Mouse (Mus musculus) midbrain, embryonic 14.5 days (tissue): ENCODE results near the gene Dolpp1. TPM values are rescaled to one million over a fixed set of nuclear protein-coding genes. Genes with fewer than 3 reads are reported as not detected.

Experiments used
- ATAC-seq: fragments of 200-750 bp; cut with Nextera tagmentation; 2 replicates; pipeline ENCODE4 v1.8.0; 2017; ENCODE audit warnings: moderate number of reproducible peaks, moderate library complexity; ENCODE audit not compliant: low FRiP score, low TSS enrichment
- DNase-seq: peaks from one replicate; pipeline ENCODE4 v3.0.0-alpha.2; 2015
- H3K27ac ChIP-seq: fragments of 300-500 bp; sonication (generic); replicated peaks from 2 replicates; pipeline ENCODE4 v1.5.1; 2014; ENCODE audit warnings: mild to moderate bottlenecking, low read depth, low read length, moderate library complexity
- H3K27me3 ChIP-seq: fragments of 300-500 bp; sonication (generic); 2 replicates; pipeline ENCODE4 v1.6.1; 2014; ENCODE audit warnings: low read length, control low read depth, mixed read lengths; ENCODE audit not compliant: control insufficient read depth, insufficient read depth
- H3K36me3 ChIP-seq: fragments of 300-500 bp; sonication (generic); 2 replicates; pipeline ENCODE4 v1.6.1; 2014; ENCODE audit warnings: low read length, control low read depth; ENCODE audit not compliant: control insufficient read depth, insufficient read depth
- H3K4me1 ChIP-seq: fragments of 300-500 bp; sonication (generic); 2 replicates; pipeline ENCODE4 v1.6.1; 2014; ENCODE audit warnings: mild to moderate bottlenecking, antibody characterized with exemption, low read length, control low read depth; ENCODE audit not compliant: control insufficient read depth, insufficient read depth
- H3K4me2 ChIP-seq: fragments of 300-500 bp; sonication (generic); 2 replicates; pipeline ENCODE4 v1.6.1; 2014; ENCODE audit warnings: mild to moderate bottlenecking, low read length, moderate library complexity
- H3K4me3 ChIP-seq: fragments of 300-500 bp; sonication (generic); replicated peaks from 2 replicates; pipeline ENCODE4 v1.5.1; 2014; ENCODE audit warnings: low read depth, low read length
- H3K9ac ChIP-seq: fragments of 300-500 bp; sonication (generic); replicated peaks from 2 replicates; pipeline ENCODE4 v1.6.1; 2014; ENCODE audit warnings: mild to moderate bottlenecking, low read length, moderate library complexity
- H3K9me3 ChIP-seq: fragments of 300-500 bp; sonication (generic); 2 replicates; pipeline ENCODE4 v1.6.1; 2016; ENCODE audit warnings: low read length, control low read depth, mixed read lengths; ENCODE audit not compliant: control insufficient read depth
- WGBS: fragments of 180-500 bp; shearing (Covaris S2); extraction: QIAGEN DNeasy Blood & Tissue Kit; methylation state at CpG from one replicate; pipeline ENCODE4 v1.1.7; 2014; 5-methylcytosine and 5-hydroxymethylcytosine counted together
- microRNA-seq: library from miRNA; unstranded; fragments of <30 nt; microRNA quantifications from one replicate; pipeline ENCODE4, GENCODE M21; 2016
- polyA plus RNA-seq: library from polyadenylated mRNA; unstranded; fragments of >200 nt; fragmentation: Nextera tagmentation; extraction: Ambion mirVana; gene quantifications from 2 replicates; pipeline ENCODE4 v1.2.1, GENCODE M21; 2014

The Dolpp1 gene
- polyA plus RNA-seq, 1 experiment from 2014 or later = 56.3 TPM

- Histone ChIP-seq H3K36me3 (peaks cover 50% of the 10 kb centered on the region), H3K27me3 (no peaks in the 10 kb centered on the region), H3K4me2 (no peak overlapping the region), H3K9me3 (no peaks in the 10 kb centered on the region), H3K4me1 (peaks cover 30% of the 10 kb centered on the region), H3K4me3 (no peak overlapping the region), H3K9ac (no peak overlapping the region), H3K27ac (no peak overlapping the region)
- WGBS = 28% methylated on average over 2 of the region's 2 CpGs
- DNase-seq (no peak), ATAC-seq (no peak)
Observed at GRCm38 (mm10) chr2:30445312-30445711, 53.3 kb downstream of the Dolpp1 start.

- ATAC-seq (no peak), DNase-seq (no peak)
- Histone ChIP-seq H3K4me1 (peaks cover 12% of the 10 kb centered on the region), H3K27ac (no peak overlapping the region), H3K9ac (no peak overlapping the region), H3K4me2 (no peak overlapping the region), H3K27me3 (no peaks in the 10 kb centered on the region), H3K9me3 (no peaks in the 10 kb centered on the region), H3K36me3 (peaks cover 52% of the 10 kb centered on the region), H3K4me3 (no peak overlapping the region)
- WGBS = 89% methylated on average over 10 of the region's 10 CpGs
Observed at GRCm38 (mm10) chr2:30446891-30447826, 55.1 kb downstream of the Dolpp1 start.

- Histone ChIP-seq H3K27ac (no peak overlapping the region), H3K4me3 (no peak overlapping the region), H3K36me3 (peaks cover 46% of the 10 kb centered on the region), H3K9me3 (no peaks in the 10 kb centered on the region), H3K9ac (no peak overlapping the region), H3K4me2 (no peak overlapping the region), H3K4me1 (no peaks in the 10 kb centered on the region), H3K27me3 (no peaks in the 10 kb centered on the region)
- no peak for ATAC-seq
- no peak for DNase-seq
- 94% methylated on average over 7 of the region's 7 CpGs for WGBS
Observed at GRCm38 (mm10) chr2:30448371-30448770, 56.3 kb downstream of the Dolpp1 start.

Small RNAs within 50 kb of the gene (microRNA-seq; reads per million reads assigned to microRNA genes)
- not detected for gene Gm47292

Other genes starting within 250 kb of the Dolpp1 start
- gene Endog, start 220.8 kb upstream of the Dolpp1 start, polyA plus RNA-seq = 23.2 and 28.1 TPM in 2 replicates
- gene Spout1, start 213.8 kb upstream of the Dolpp1 start, polyA plus RNA-seq = 52.8 and 54.8 TPM in 2 replicates
- gene Kyat1, start 186.4 kb upstream of the Dolpp1 start, polyA plus RNA-seq = 15.3 and 17.1 TPM in 2 replicates
- 66.0 and 70.9 TPM in 2 replicates for gene Lrrc8a, start 154.5 kb upstream of the Dolpp1 start, polyA plus RNA-seq
- 0.25 TPM in 1 of 2 replicates, not detected in the other for gene Gm28035, start 151.7 kb upstream of the Dolpp1 start, polyA plus RNA-seq
- gene Phyhd1, start 126.1 kb upstream of the Dolpp1 start, polyA plus RNA-seq = 4.9 and 6.0 TPM in 2 replicates
- gene Gm28038, start 111.2 kb upstream of the Dolpp1 start, polyA plus RNA-seq = not detected in 2 replicates
- 32.2 and 32.7 TPM in 2 replicates for gene Dolk, start 105.9 kb upstream of the Dolpp1 start, polyA plus RNA-seq
- gene Nup188, start 105.9 kb upstream of the Dolpp1 start, polyA plus RNA-seq = 20.5 and 26.0 TPM in 2 replicates
- gene Sh3glb2, start 32.9 kb upstream of the Dolpp1 start, polyA plus RNA-seq = 129 and 183 TPM in 2 replicates
- gene Miga2, start 28.0 kb upstream of the Dolpp1 start, polyA plus RNA-seq = 26.1 and 29.7 TPM in 2 replicates
- 22.2 and 24.0 TPM in 2 replicates for gene Crat, start 23.6 kb downstream of the Dolpp1 start, polyA plus RNA-seq
- gene Ptpa, start 23.8 kb downstream of the Dolpp1 start, polyA plus RNA-seq = 86.7 and 115 TPM in 2 replicates
- gene Ier5l, start 82.0 kb downstream of the Dolpp1 start, polyA plus RNA-seq = 3.7 and 4.3 TPM in 2 replicates
- gene Cstad, start 202.8 kb downstream of the Dolpp1 start, polyA plus RNA-seq = 0.46 and 1.2 TPM in 2 replicates